Mouse (Mus musculus) E14TG2a.4 (cell line): ENCODE measurements at regions not wholly inside any gene's neighbourhood (a gene's known extent, or its start where the extent isn't known, plus 50 kb on each side); places are given as distances from the start of the nearest gene placed in this dataset.

Experiments
- CTCF ChIP-seq: conservative IDR thresholded peaks from 2 replicates; pipeline ENCODE4 v1.5.1; 2014; ENCODE audit warnings: low read length
- NANOG ChIP-seq: IDR thresholded peaks from 2 replicates; pipeline ENCODE4 v1.6.1; 2014; ENCODE audit warnings: borderline replicate concordance, low read length, mixed read lengths
- POU5F1 ChIP-seq: IDR thresholded peaks from 2 replicates; pipeline ENCODE4 v1.6.1; 2014; ENCODE audit warnings: low read length, borderline replicate concordance

GRCm38 (mm10) chr13:73034886-73035285 lies 225.4 kb upstream of the Irx4 start:
- TF ChIP-seq CTCF (no peak), NANOG (no peak), POU5F1 (no peak)
